33 mouse cellular contexts compared by ENCODE assay signal in genomic region chr16:56008862-56009261, GRCm38 (mm10).
"Had no signal": no experiment of that assay in that cellular context is flagged by ENCODE, and none has a peak within 500 bp of the region (broad histone marks: within the 10 kb centered on the region; RNA-seq: fewer than 3 reads in every experiment).

No protein-coding gene starts in this region.

- H3K9ac ChIP-seq: heart, embryonic 12.5 days; heart, embryonic 13.5 days; heart, embryonic 15.5 days; hindbrain, embryonic 12.5 days; hindbrain, embryonic 13.5 days; hindbrain, embryonic 14.5 days; hindbrain, embryonic 15.5 days; intestine, embryonic 15.5 days; kidney, embryonic 15.5 days had no signal

- ATAC-seq: hindbrain, embryonic 16.5 days; hindbrain, postnatal 0 days; inflammation-experienced regulatory T-cells, adult 6 months; intestine, embryonic 15.5 days; intestine, embryonic 16.5 days; intestine, postnatal 0 days had no signal

- H3K4me3 ChIP-seq: heart, embryonic 12.5 days; heart, embryonic 13.5 days; heart, embryonic 15.5 days; hindbrain, embryonic 10.5 days; hindbrain, embryonic 12.5 days; hindbrain, embryonic 13.5 days; hindbrain, embryonic 15.5 days; intestine, embryonic 15.5 days; kidney, embryonic 15.5 days; layer of hippocampus, adult 2 months; left cerebral cortex, adult 2 months had no signal

- H3K4me1 ChIP-seq: heart, embryonic 12.5 days; heart, embryonic 13.5 days; heart, embryonic 15.5 days; hindbrain, embryonic 10.5 days; hindbrain, embryonic 12.5 days; hindbrain, embryonic 13.5 days; hindbrain, embryonic 15.5 days; intestine, embryonic 15.5 days; kidney, embryonic 15.5 days had no signal

- H3K27me3 ChIP-seq: heart, embryonic 12.5 days; heart, embryonic 13.5 days; heart, embryonic 15.5 days; hindbrain, embryonic 12.5 days; hindbrain, embryonic 13.5 days; hindbrain, embryonic 15.5 days; intestine, embryonic 15.5 days; kidney, embryonic 15.5 days had no signal

- H3K9me3 ChIP-seq: heart, embryonic 12.5 days; heart, embryonic 13.5 days; heart, embryonic 15.5 days; hindbrain, embryonic 12.5 days; hindbrain, embryonic 13.5 days; hindbrain, embryonic 15.5 days; intestine, embryonic 15.5 days; kidney, embryonic 15.5 days had no signal

- H3K27ac ChIP-seq: heart, embryonic 13.5 days; heart, embryonic 15.5 days; hindbrain, embryonic 10.5 days; hindbrain, embryonic 12.5 days; hindbrain, embryonic 13.5 days; hindbrain, embryonic 14.5 days; hindbrain, embryonic 15.5 days; hindbrain, postnatal 0 days; intestine, embryonic 15.5 days; kidney, embryonic 15.5 days; kidney, postnatal 0 days; layer of hippocampus, adult 2 months; left cerebral cortex, adult 2 months had no signal

- DNase-seq: heart, postnatal 10 days; heart, postnatal 14 days; heart, postnatal 36 days; heart, postnatal 4 days; kidney, adult 11 months; kidney, adult 18-20 months; kidney, adult 8-10 months; kidney, adult 9 months; kidney, postnatal 10 days; kidney, postnatal 14 days; kidney, postnatal 25 days; kidney, postnatal 36 days; kidney, postnatal 4 days; layer of hippocampus, adult 9-11 months; layer of hippocampus, postnatal 36 days had no signal
